33 mouse cellular contexts compared by ENCODE assay signal in the genomic region with DNA sequence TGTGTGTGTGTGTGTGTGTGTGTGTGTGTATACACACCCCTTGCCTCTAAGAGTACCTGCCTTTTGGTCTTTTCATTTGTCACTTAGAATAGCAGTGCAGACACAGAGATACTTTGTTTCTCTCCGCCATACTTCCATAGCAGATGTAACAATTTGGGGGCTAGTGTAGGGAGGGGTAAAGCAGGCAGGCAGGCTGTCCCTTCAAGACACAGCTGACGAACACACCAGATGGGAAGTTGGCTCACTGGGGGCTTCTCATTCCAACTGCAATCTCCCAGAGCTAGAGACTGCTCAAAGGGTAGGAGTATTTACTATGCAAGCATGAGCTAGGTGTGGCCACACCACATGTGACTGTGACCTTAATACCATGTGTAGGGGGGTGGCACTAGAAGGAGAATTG. TPM values are rescaled to one million over a fixed set of nuclear protein-coding genes. Genes with fewer than 3 reads are reported as not detected.
DNase-seq lines count a peak whose midpoint lies in the region; ATAC-seq and TF ChIP-seq lines count a peak whose summit lies in the region.
"Had no signal": no experiment of that assay in that cellular context is flagged by ENCODE, and none has a peak within 500 bp of the region (broad histone marks: within the 10 kb centered on the region; RNA-seq: fewer than 3 reads in every experiment).

No protein-coding gene starts in this region.

- no peak overlapping the region for H3K4me3 ChIP-seq in forebrain, embryonic 15.5 days
- H3K4me3 ChIP-seq in forebrain, embryonic 11.5 days (ENCODE audit: low read depth, low read length) = no peak overlapping the region
- H3K4me3 ChIP-seq in left cerebral cortex, adult 2 months = no peak overlapping the region
- no peak overlapping the region for H3K4me3 ChIP-seq in forebrain, postnatal 0 days (ENCODE audit: low read depth, low read length)
- H3K4me3 ChIP-seq: embryonic facial prominence, embryonic 13.5 days; hindbrain, embryonic 10.5 days; hindbrain, embryonic 15.5 days; kidney, embryonic 15.5 days; limb, embryonic 12.5 days; liver, embryonic 15.5 days; neural tube, embryonic 12.5 days had no signal

- H3K27ac ChIP-seq in forebrain, embryonic 15.5 days (replicated peaks) = no peak overlapping the region
- no peak overlapping the region for H3K27ac ChIP-seq in forebrain, embryonic 11.5 days (ENCODE audit: low read depth, low read length)
- H3K27ac ChIP-seq in left cerebral cortex, adult 2 months = no peak overlapping the region
- no peak overlapping the region for H3K27ac ChIP-seq in forebrain, postnatal 0 days (ENCODE audit: low read depth, low read length)
- H3K27ac ChIP-seq: embryonic facial prominence, embryonic 13.5 days; hindbrain, embryonic 10.5 days; hindbrain, embryonic 15.5 days; kidney, embryonic 15.5 days; limb, embryonic 12.5 days; liver, embryonic 15.5 days; neural tube, embryonic 12.5 days had no signal

- H3K4me1 ChIP-seq in forebrain, embryonic 15.5 days = peaks cover 39% of the 10 kb centered on the region
- H3K4me1 ChIP-seq in forebrain, embryonic 11.5 days (replicated peaks; ENCODE audit: control insufficient read depth, insufficient read depth, low read length) = 0 out of 2 replicates have a peak, but pooled peaks cover 3% of the 10 kb centered on the region
- H3K4me1 ChIP-seq in forebrain, postnatal 0 days (ENCODE audit: insufficient read depth) = no peaks in the 10 kb centered on the region; the same call in 1 of the 2 replicates
- H3K4me1 ChIP-seq: liver, embryonic 15.5 days had no signal

- H3K9me3 ChIP-seq in forebrain, embryonic 15.5 days = no peaks in the 10 kb centered on the region
- no peaks in the 10 kb centered on the region for H3K9me3 ChIP-seq in forebrain, embryonic 11.5 days (ENCODE audit: control insufficient read depth, low read length)
- no peaks in the 10 kb centered on the region for H3K9me3 ChIP-seq in forebrain, postnatal 0 days (ENCODE audit: low read length)
- H3K9me3 ChIP-seq: embryonic facial prominence, embryonic 13.5 days; hindbrain, embryonic 10.5 days; hindbrain, embryonic 15.5 days; kidney, embryonic 15.5 days; limb, embryonic 12.5 days; liver, embryonic 15.5 days; neural tube, embryonic 12.5 days had no signal

- intact Hi-C loops in left cerebral cortex, postnatal 14 days (cut with DNase I) = no loop called here
- intact Hi-C loops in left cerebral cortex, adult 2 months (cut with DNase I) = no loop called here

- 41% methylated on average over 2 of the region's 2 CpGs for WGBS in forebrain, embryonic 15.5 days
- WGBS in forebrain, embryonic 11.5 days = 91% methylated on average over 2 of the region's 2 CpGs
- 44% methylated on average over 2 of the region's 2 CpGs for WGBS in forebrain, postnatal 0 days

- H3K9ac ChIP-seq in forebrain, embryonic 15.5 days (replicated peaks) = no peak overlapping the region
- no peak overlapping the region for H3K9ac ChIP-seq in forebrain, embryonic 11.5 days (ENCODE audit: low read length)
- H3K9ac ChIP-seq in forebrain, postnatal 0 days = no peak overlapping the region
- H3K9ac ChIP-seq: embryonic facial prominence, embryonic 13.5 days; hindbrain, embryonic 15.5 days; kidney, embryonic 15.5 days; limb, embryonic 12.5 days; liver, embryonic 15.5 days; lung, embryonic 14.5 days; neural tube, embryonic 12.5 days had no signal

- H3K36me3 ChIP-seq in forebrain, embryonic 15.5 days = no peaks in the 10 kb centered on the region
- H3K36me3 ChIP-seq in forebrain, embryonic 11.5 days (ENCODE audit: control insufficient read depth, insufficient read depth, low read length) = no peaks in the 10 kb centered on the region
- H3K36me3 ChIP-seq in forebrain, postnatal 0 days (ENCODE audit: insufficient read depth) = no peaks in the 10 kb centered on the region
- H3K36me3 ChIP-seq: embryonic facial prominence, embryonic 13.5 days; hindbrain, embryonic 10.5 days; hindbrain, embryonic 15.5 days; kidney, embryonic 15.5 days; limb, embryonic 12.5 days; liver, embryonic 15.5 days; neural tube, embryonic 12.5 days had no signal

- H3K4me2 ChIP-seq in forebrain, embryonic 15.5 days (replicated peaks) = no peak overlapping the region
- no peak overlapping the region for H3K4me2 ChIP-seq in forebrain, embryonic 11.5 days (ENCODE audit: low read depth, low read length, severe bottlenecking)
- no peak overlapping the region for H3K4me2 ChIP-seq in forebrain, postnatal 0 days (ENCODE audit: low read depth)
- H3K4me2 ChIP-seq: embryonic facial prominence, embryonic 13.5 days; hindbrain, embryonic 15.5 days; kidney, embryonic 15.5 days; limb, embryonic 12.5 days; liver, embryonic 15.5 days; lung, embryonic 14.5 days; midbrain, embryonic 11.5 days; neural tube, embryonic 12.5 days had no signal

- TF ChIP-seq CTCF in left cerebral cortex, adult 2 months (IDR thresholded peaks at IDR 0.05) = no peak
- no peak for TF ChIP-seq CTCF in forebrain, postnatal 0 days (IDR thresholded peaks at IDR 0.05; ENCODE audit: low read depth)

- ATAC-seq in forebrain, embryonic 15.5 days (replicated peaks) = peak; percentile 65
- ATAC-seq in forebrain, embryonic 11.5 days (replicated peaks; ENCODE audit: low FRiP score) = no peak
- ATAC-seq in forebrain, postnatal 0 days = peak; percentile 47
- ATAC-seq: inflammation-experienced regulatory T-cells, adult 6 months; midbrain, embryonic 16.5 days; Patski had no signal

- H3K27me3 ChIP-seq in forebrain, embryonic 15.5 days = no peaks in the 10 kb centered on the region
- peaks cover 2% of the 10 kb centered on the region for H3K27me3 ChIP-seq in forebrain, embryonic 11.5 days (ENCODE audit: control insufficient read depth, insufficient read depth, low read length)
- no peaks in the 10 kb centered on the region for H3K27me3 ChIP-seq in forebrain, postnatal 0 days (ENCODE audit: insufficient read depth, low read length)

- DNase-seq in forebrain, embryonic 11.5 days (ENCODE audit: low spot score) = no peak
- DNase-seq in left cerebral cortex, postnatal 14 days (ENCODE audit: low spot score in 2 of 2) = peak; percentile 47 to 67
- DNase-seq in left cerebral cortex, adult 2 months (ENCODE audit: extremely low spot score in 1 of 2, low spot score in 2 of 2) = no peak
- peak; percentile 51 for DNase-seq in brain, adult 2 months (ENCODE audit: low read depth, low spot score)
- peak; percentile 70 for DNase-seq in forebrain, postnatal 0 days
- DNase-seq in kidney, postnatal 10 days = no peak
- DNase-seq: adrenal gland, postnatal 10 days; cerebellum, adult 11-12 months; gastrocnemius, postnatal 10 days; heart, postnatal 14 days; kidney, adult 11 months; kidney, postnatal 36 days; lung, embryonic 14.5 days; lung, postnatal 36 days; right cerebral cortex, adult 18-20 months had no signal

RNA-seq across cellular contexts. Expression of a gene that starts 13.4 kb away (rescaled TPM):
- polyA plus RNA-seq in forebrain, embryonic 15.5 days (2015; fragmentation: Nextera tagmentation; extraction: Ambion mirVana) = 4.8 and 5.8 TPM in 2 replicates
- polyA plus RNA-seq in forebrain, embryonic 11.5 days (2014; fragmentation: Nextera tagmentation; extraction: Ambion mirVana) = 3.9 and 4.2 TPM in 2 replicates
- total RNA-seq in left cerebral cortex, postnatal 14 days (2021) = 1 to 10 TPM in 1 of 2 experiments, under 1 TPM in 1; 0.82 to 1.4 TPM
- total RNA-seq in left cerebral cortex, adult 2 months (2021) = under 1 TPM; 0.42 to 0.61 TPM
- 5.0 TPM in 2 replicates for total RNA-seq in forebrain, postnatal 0 days (2014; rRNA removed)
- polyA plus RNA-seq in forebrain, postnatal 0 days (2015; fragmentation: Nextera tagmentation; extraction: Ambion mirVana) = 4.7 and 7.0 TPM in 2 replicates
- total RNA-seq: granulocyte monocyte progenitor cell, adult 5-6 weeks; MEL had no signal

RNA-seq across cellular contexts. Expression of a gene that starts 21.7 kb away (rescaled TPM):
- polyA plus RNA-seq in forebrain, embryonic 15.5 days (2015; fragmentation: Nextera tagmentation; extraction: Ambion mirVana) = not detected in 2 replicates
- polyA plus RNA-seq in forebrain, embryonic 11.5 days (2014; fragmentation: Nextera tagmentation; extraction: Ambion mirVana) = not detected in 2 replicates
- not detected for total RNA-seq in left cerebral cortex, postnatal 14 days (2021)
- total RNA-seq in left cerebral cortex, adult 2 months (2021) = not detected
- not detected in 2 replicates for total RNA-seq in forebrain, postnatal 0 days (2014; rRNA removed)
- polyA plus RNA-seq in forebrain, postnatal 0 days (2015; fragmentation: Nextera tagmentation; extraction: Ambion mirVana) = not detected in 2 replicates
- total RNA-seq: adrenal gland, postnatal 10 days; gastrocnemius, postnatal 10 days; granulocyte monocyte progenitor cell, adult 5-6 weeks; heart, postnatal 14 days; left cerebral cortex, postnatal 25 days; liver, adult 2 months; megakaryocyte, adult 5-6 weeks; MEL had no signal
- polyA plus RNA-seq: embryonic facial prominence, embryonic 13.5 days; heart, embryonic 14.5 days; hindbrain, embryonic 10.5 days; hindbrain, embryonic 15.5 days; inflammation-experienced regulatory T-cells, adult 6 months; kidney, embryonic 15.5 days; limb, embryonic 12.5 days; liver, adult 2 months; liver, embryonic 15.5 days; lung, embryonic 14.5 days; midbrain, embryonic 11.5 days; midbrain, embryonic 16.5 days; neural tube, embryonic 12.5 days; Patski had no signal

RNA-seq across cellular contexts. Expression of a gene that starts 34.1 kb away (rescaled TPM):
- polyA plus RNA-seq in forebrain, embryonic 15.5 days (2015; fragmentation: Nextera tagmentation; extraction: Ambion mirVana) = 131 and 137 TPM in 2 replicates
- 113 and 114 TPM in 2 replicates for polyA plus RNA-seq in forebrain, embryonic 11.5 days (2014; fragmentation: Nextera tagmentation; extraction: Ambion mirVana)
- 10 to 100 TPM; 53.2 to 54.6 TPM for total RNA-seq in left cerebral cortex, postnatal 14 days (2021)
- total RNA-seq in left cerebral cortex, adult 2 months (2021) = 10 to 100 TPM; 55.5 to 57.5 TPM
- total RNA-seq in forebrain, postnatal 0 days (2014; rRNA removed) = 81.8 and 96.3 TPM in 2 replicates
- polyA plus RNA-seq in forebrain, postnatal 0 days (2015; fragmentation: Nextera tagmentation; extraction: Ambion mirVana) = 49.2 and 64.4 TPM in 2 replicates

Comparison
In these comparisons a context has a peak if more than half of its experiments do, and no peak if none do; other contexts are left out.
1. DNase-seq: peak in left cerebral cortex, postnatal 14 days (2 of 2), brain, adult 2 months (single experiment) and forebrain, postnatal 0 days (single experiment); none in forebrain, embryonic 11.5 days (single experiment), left cerebral cortex, adult 2 months (0 of 2) and kidney, postnatal 10 days (single experiment).